Mouse (Mus musculus) monocyte, adult 5-6 weeks (primary cell): ENCODE measurements around the gene Skiv2l. TPM values are rescaled to one million over a fixed set of nuclear protein-coding genes. Genes with fewer than 3 reads are reported as not detected.

ENCODE experiments used
- ATAC-seq: fragments of 153-309, 156-312 bp; replicated peaks from 2 replicates; pipeline ENCODE4 v1.8.0; 2017; ENCODE audit warnings: mild to moderate bottlenecking; ENCODE audit not compliant: low TSS enrichment, insufficient number of reproducible peaks, severe bottlenecking, poor library complexity, low FRiP score
- total RNA-seq: library from RNA; stranded (forward); fragments of 200-1000, 200-491, 200-594 nt; gene quantifications from 3 replicates; pipeline ENCODE4 v1.2.3, GENCODE M21; 2017

Gene Skiv2l
- total RNA-seq, 1 experiment from 2014 or later, result 62.4 TPM

DNA sequence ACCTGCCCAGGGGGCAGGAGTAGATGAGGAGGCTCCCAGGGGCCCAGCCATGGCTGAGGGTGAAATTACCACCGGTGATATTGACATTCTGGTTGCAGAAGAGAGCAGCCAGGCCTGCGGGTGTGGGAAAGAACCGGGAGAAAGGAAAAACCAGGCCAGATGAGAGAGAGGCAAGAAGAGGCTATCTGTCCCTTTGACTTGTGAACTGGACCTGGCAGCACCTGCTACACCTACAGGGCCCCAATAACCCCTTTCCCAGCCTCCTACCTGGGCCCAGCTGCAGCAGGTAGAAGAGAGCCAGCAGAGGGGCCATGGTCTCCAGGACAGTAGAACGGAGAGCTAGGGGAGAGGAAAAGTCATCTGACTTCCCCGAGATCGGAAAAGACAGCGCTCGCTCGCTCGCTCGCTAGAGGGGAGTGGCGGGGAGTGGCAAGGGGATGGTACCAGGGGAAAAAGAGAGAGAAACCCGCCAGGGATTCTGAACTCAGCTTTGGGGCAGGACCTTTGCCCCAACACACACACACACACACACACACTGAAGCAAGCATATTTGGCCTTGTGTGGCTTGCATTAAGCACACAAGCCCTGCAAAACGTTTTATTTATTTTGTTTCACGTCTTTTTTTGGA, 31.8 kb upstream of the Skiv2l start, which contains the start of gene Gm20547:
TSS of gene Gm20547 (minus strand) at position 360 of the 628 bp plus-strand sequence.
- no peak for ATAC-seq

DNA sequence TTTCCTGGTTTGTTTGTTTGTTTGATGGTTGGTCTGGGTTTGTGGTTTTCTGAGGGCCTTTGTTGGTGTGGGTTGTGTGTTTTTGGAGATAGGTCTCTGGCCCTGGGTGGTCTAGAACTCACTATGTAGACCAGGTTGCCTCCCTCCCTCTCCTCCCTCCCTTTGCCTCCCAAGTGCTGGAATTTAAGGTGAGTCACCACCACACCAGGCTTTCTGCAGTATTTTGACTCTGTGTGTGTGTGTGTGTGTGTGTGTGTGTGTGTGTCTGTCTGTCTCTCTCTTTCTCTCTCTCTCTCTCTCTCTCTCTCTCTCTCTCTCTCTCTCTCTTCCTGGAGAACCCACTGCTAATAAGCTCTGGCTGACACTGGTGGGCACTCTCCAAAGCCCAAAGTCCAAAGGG, 31.2 kb upstream of the Skiv2l start:
- no peak for ATAC-seq

DNA sequence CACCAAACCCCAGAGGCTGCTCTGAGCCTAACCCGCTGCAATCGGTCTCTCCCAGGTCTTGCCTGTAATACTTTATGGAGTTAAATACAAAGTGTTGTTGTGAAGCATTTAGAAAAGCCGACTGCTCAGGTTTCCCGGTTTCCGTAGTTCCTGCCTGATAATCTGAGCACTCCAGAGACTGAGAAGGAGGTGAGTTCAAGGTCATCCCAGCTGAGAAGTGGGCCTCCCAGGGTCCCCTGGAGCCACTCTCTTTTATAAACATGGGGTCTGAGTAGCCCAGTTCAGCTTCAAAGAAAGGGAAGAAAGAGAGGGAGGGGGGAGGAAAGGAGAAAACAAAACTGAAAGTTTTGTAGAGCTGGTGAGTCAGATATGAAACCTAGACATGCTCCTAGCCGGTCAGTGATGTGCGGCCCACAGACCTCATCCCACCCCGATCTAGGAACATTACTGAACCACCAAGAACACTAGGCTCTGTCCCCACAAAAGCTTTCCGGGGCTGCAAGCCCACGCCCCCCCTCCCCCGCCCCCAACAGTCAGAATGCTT, 29.4 kb upstream of the Skiv2l start, which contains the start of gene Zbtb12:
TSS of gene Zbtb12 (plus strand) at position 148 of the 544 bp plus-strand sequence.
- no peak for ATAC-seq

GRCm38 (mm10) chr17:34874321-34874720, 24.3 kb upstream of the Skiv2l start:
- no peak for ATAC-seq

DNA sequence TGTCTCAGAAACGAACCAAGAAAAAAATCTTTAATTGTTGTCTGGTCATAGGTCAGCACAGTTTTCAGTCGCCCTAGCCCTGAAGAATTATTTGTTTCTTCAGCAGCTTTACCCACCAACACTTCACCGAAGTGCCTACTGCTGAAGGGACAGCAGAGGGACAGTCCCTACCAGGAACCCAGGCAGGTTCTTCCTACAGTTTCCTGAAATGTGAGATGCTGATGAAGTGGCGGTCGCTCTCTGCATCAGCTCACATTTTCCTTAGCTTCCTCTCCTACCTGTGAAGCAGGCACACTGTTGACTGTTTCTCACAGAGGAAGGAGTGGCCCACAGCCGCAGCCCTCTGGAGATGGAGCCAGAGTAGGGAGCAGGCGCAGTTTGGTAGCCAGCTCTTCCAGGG, 16.0 kb upstream of the Skiv2l start:
- ATAC-seq, result no peak

DNA sequence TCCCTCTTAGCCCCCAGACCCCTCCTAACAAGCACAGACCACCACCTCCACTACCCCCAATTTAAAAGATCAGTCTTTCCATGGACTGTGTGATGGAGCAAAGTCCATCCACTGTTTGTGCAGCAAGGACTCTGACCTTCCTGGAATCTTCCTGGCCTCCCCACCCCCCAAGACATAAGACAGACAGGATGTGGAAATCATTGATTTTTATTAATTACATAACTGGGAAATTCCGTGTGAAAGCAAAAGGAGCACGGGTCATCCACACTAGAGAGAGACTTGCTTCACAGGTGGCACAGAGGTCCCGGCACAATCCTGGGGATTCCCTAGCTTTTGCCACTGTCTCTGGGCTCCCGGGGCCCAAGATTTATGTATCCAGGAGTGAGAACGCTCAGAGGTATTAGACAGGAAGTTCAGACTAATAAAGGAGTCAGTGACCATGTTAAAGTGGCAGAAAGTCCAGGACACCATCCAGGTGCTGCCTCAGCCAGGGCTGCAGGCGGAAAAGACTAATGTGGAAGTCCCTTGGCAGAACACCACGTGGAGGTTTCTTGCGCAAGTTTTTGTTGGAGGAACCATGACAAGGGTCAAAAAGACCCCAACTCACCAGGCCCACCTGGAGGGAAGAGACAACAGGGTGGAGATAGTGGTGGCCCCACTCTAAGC, 12.5 kb upstream of the Skiv2l start, which contains the start of gene Cfb:
TSS of gene Cfb (minus strand) at position 103 of the 666 bp plus-strand sequence.
- no peak for ATAC-seq

DNA sequence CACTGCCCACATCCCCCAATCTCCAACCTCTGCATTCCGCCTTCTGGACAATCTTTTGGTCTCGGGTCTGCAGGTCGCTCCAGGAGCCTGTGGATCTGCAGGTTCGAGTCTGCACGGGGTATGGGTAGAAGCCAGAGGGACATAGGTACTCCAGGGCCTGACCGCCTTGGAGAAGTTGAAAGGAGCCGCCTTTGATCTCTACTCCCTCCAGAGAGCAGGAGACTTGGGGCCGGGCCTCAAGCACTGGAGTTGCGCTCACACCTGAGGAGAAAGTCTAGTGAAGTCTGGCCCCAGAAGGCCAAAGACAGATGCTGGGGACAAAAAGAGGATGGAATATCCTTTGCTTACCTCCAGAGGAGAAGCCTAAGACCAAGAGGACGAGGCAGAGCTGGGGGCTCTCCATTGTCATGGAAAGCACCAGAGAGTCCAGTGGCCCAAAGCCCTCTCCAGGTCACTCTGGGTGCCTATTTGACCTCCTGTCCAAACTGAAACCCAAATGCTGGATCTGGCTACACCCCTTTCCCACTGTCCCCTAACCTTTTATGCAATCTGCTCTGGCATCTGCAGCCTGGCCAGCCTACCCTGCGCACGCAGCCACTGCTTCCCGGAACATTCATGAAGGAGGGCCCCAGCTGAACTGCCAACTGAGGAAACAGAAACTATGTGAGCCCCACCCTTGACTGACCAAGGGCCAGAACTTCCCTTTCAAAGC, 11.8 kb upstream of the Skiv2l start:
- no peak for ATAC-seq

- ATAC-seq, result no peak
Observed at GRCm38 (mm10) chr17:34860514-34860913, 10.5 kb upstream of the Skiv2l start.

DNA sequence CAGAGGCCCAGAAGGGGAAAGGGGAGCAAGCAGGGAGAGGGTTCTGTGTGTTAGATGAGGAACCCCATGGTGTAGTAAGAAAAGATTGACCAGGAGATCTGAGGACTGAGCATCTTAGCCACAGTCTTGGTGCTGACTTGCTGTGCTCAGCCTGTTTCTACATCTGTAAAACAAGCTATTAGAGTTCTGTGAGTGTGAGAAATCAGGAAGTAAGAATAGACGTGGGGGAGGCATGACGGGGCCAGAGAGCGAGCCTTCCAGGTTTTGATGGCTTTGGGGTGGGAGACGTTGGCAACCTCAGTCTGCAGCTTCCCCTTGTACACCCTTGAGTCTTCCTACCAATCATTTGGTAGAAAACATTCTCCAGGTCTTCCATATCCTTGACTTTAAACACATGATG, 8.7 kb upstream of the Skiv2l start:
- no peak for ATAC-seq

- ATAC-seq, result peak; percentile 51; the same call in 1 of the 2 replicates
Observed at GRCm38 (mm10) chr17:34855825-34856224, 5.8 kb upstream of the Skiv2l start.

- no peak for ATAC-seq
Observed at GRCm38 (mm10) chr17:34854761-34855160, 4.8 kb upstream of the Skiv2l start.

GRCm38 (mm10) chr17:34853511-34853910, 3.5 kb upstream of the Skiv2l start:
- no peak for ATAC-seq

DNA sequence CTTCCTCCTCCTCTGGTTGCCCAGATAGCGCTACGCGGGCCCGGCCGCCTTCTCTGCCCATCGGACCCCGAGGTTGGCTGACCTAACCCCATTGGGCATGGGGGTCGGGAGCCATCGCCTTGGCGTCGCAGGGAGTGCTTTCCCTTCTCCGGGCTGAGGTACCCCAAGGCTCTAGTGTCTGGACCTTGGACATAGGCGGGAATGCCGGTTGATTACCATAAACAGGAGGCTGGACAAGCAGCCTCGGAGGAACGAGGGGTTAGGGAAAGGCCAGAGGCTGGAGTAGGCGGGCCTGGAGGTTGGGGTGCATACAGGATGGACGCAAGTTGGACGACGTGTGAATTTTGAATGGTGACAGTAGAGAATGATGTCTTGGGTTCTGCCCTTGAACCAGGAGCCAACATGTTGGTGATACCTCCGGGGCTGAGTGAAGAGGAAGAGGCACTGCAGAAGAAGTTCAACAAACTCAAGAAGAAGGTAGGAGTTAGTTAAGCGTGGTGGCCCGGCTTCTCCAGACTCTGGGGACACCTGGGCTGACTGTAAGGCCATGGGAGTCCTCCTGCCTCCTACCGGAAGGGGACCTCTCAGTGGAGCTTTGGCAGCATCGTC, 611 bp upstream of the Skiv2l start:
- 0 out of 2 replicates have a peak, but pooled peaks have one; percentile 2 for ATAC-seq

DNA sequence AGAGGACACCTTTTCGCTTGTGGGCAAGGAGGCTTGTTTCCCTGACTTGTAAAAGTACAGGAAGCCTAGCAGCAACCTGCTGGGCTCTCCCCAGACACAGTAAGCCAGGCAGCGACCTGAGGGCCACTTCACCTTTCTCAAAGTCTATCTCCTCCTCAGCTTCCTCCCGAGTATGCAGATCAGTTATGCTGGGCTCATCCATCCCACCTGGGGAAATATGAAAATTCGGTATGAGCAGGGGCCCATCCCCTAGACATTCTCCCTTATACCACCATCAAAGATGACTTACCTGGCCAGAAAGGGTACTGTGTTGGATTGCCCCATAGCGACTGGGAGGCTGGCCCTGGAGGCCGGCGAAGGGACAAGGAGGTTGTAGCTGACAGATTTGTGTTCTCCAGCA, 2.4 kb downstream of the Skiv2l start:
- no peak for ATAC-seq

GRCm38 (mm10) chr17:34847192-34847591, 2.8 kb downstream of the Skiv2l start:
- ATAC-seq, result no peak

DNA sequence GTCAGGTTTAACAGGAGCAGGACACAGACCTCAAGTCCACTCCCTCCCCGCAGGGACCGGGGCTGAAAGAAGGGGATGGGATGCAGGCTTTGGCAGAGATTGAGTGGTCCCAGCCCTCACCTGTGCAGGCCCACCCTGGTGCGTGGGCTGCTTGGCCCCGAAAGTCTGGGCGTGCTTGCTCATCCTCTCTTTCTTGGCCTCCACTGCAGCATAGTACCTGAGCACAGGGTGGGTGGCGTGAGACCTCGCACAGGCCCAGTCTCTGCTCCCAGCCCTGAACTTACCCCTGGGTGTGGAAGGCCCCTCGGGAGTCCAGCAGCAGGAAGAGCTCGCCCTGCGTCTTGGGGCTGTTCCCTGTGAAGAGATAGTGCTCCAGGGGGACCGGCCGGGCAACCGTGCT, 5.1 kb downstream of the Skiv2l start:
- ATAC-seq, result no peak

DNA sequence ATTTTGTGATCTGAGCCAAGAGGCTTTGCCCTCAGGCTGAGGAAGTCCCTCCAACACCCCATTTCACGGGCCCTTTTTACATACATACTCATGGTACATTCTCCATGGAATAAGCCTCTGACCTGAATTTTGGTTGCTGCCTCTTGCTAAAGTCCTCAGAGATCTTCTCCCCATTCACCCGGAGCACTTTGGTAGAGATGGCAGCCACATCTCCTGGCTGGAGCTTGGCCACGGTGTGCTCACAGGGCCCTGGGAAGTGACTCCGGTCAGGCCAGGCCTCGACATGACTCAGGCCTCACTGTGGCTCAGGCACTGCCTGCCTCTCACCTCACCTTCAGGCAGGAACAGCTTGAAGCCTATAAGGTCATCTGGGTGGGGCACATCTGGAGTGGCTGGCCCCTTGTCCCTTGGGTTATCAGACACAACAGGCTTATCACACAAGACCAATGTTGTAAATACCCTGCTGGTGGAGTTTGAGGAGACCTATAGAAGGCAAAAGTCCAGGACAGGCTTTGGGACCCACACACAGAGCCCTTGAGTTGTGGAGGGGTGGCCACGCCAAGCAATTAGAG, 9.2 kb downstream of the Skiv2l start:
- ATAC-seq, result no peak

DNA sequence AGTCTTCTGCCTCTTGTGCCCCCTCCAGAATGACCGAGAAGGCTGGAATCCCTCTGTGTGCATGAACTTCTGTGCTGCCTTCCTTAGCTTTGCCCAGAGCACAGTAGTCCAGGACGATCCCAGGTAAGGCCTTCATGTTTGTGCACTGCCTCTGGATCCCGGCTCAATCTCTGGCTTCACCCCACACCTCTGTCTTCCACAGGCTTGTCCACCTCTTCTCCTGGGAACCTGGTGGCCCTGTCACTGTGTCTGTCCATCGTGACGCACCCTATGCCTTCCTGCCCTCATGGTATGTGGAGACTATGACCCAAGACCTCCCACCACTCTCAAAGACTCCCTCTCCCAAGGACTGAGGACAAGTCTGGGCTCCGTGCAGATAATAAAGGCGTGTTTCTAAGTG, 11.2 kb downstream of the Skiv2l start:
- ATAC-seq, result no peak
